Mouse (Mus musculus): Measurements from ENCODE around the gene Rtn4.
A peak's percentile ranks its signal among the peaks of the same experiment; 100 is the strongest.
"Not testable (repeated sequence)": the region's sequence is repeated elsewhere in the genome, so short reads cannot be mapped to it uniquely, and the experiment has no call there.

Rtn4 gene

GRCm38 (mm10) chr11:29692683-29693272, at the start of gene Rtn4:
Gene Rtn4, plus strand, starts transcription at chr11:29692947.
- DNase-seq = peak; percentile 96

- DNase-seq = no peak
Observed at GRCm38 (mm10) chr11:29644421-29644820, 48.3 kb upstream of the Rtn4 start.

GRCm38 (mm10) chr11:29645411-29646066, 47.2 kb upstream of the Rtn4 start:
- DNase-seq = no peak

DNA sequence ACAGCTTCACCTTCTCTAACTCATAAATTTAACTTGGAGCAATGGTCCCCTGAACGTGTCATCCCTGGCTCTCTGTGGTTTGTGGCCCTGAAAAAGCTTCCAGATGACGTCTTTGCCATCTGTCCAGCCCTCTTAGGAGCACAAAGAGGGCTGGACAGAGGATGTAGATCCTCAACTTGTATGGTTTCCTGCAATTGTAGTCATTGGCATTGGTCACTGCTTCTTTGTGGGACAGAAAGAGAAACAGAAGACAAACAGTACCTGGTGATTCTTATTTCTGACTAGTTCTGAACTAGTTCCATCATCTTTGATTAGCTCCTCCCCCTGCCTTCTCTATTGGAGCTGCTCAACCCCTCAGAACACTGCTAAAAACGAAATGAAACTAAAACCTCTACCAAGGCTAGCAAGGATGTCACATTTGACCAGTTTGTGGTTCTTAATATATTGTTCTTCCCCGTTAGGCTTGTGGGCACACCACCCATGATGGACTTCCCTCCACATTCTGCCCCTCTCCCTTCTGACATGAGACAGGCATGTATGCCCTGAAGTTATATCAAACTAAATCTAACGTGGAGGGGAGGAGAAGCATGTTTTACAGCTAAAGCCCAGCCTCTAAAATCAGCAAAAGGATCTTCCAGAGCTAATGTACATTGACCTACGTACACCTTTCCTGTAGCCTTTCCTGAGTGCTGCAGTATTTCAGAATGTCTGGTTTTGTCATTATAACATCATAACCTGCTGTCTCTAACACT, 45.0 kb upstream of the Rtn4 start:
- DNase-seq = no peak

DNA sequence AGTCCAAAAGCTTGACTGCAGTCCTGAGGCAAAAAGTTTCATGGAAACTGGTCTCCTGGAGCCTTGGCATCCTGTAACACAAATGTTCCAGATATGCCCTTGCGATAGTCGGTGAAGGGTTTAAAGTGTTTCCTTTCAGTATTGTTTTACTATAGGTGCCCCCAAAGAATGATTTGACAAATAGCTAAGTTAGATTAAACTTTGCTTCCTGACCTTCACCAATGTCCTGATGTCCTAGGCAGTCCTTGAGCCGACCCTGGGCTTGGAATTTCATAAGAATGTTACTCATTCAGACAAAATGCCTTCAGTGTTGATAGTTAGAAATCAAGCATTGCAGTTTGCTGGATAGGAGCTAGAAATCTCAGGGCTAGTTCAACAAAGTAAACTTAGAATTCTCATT, 37.4 kb upstream of the Rtn4 start:
- not testable (repeated sequence) for DNase-seq

GRCm38 (mm10) chr11:29660740-29661139, 32.0 kb upstream of the Rtn4 start:
- DNase-seq = no peak

- no peak for DNase-seq
Observed at GRCm38 (mm10) chr11:29667634-29668033, 25.1 kb upstream of the Rtn4 start.

- no peak for DNase-seq
Observed at GRCm38 (mm10) chr11:29669706-29670105, 23.0 kb upstream of the Rtn4 start.

DNA sequence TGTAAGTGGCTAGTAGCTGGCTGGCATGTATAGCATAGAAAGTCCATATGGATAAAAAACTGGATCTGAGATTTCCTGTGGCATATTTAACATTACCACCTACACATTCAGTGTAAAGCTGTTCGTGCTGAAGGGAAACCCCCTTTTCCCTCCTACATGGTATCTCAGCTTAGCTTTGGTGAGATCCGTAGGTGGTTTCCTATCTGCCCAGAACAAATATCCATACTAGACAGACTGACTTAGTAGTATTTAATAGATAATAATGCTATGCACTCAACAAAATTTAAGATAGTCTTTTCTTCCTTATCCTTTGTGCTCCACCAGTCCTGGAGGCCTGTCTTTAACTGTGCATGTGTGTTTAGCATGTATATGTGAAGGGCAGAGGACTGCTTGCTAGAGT, 19.4 kb upstream of the Rtn4 start:
- DNase-seq = no peak

DNA sequence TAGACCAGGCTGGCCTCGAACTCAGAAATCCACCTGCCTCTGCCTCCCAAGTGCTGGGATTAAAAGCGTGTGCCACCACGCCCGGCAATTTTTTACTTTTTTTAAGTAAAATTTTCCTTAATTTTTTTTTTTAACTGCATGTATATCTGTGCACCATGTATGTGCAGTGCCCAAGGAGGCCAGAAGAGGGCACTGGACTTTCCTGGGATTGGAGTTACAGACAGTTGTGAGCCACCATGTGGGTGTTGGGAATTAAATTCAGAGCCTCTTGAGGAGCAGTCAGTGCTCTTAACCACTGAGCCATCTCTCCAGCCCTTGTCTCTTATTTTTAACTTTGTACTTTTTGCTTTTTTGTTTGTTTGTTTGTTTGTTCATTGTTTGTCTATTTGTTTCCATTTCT, 16.0 kb upstream of the Rtn4 start:
- DNase-seq = no peak

- no peak for DNase-seq
Observed at GRCm38 (mm10) chr11:29679942-29680341, 12.8 kb upstream of the Rtn4 start.

DNA sequence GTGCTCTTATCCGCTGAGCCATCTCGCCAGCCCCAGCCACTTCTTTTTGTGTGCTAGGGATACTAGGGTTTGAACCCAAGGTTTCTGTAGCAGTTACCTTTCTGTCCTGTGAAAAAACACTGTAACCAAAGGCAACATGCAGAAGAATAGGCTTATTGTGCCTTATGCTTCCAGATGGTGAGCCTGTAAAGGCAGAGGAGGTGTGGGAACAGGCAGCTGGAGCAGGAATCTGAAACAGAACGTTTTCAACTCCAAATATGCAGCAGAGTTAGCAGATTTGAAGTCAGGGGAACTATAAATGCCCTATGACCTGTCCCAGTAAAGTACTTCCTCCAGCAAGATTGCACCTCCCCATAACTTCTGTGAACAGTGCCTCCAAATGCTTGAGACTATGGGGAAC, 12.0 kb upstream of the Rtn4 start:
- no peak for DNase-seq

DNA sequence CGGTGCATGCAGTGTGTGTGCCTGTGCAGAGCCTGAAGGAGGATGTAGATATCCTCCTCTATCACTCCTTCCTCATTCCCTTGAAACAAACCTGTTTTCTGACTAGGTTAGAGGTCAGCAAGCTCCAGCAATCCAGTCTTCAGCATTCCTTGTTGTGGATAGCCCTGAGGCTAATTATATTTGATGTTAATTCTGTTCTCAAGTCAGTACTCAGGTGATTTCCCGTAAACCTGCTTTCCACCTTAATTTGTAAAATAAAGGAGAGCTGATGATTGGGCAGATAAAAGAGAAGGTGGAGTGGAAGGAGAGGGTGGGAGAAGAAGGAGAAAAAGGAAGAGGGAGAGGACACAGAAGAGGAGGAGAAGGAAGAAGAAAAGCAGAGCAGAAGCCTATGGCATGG, 8.5 kb upstream of the Rtn4 start:
- no peak for DNase-seq

GRCm38 (mm10) chr11:29686176-29686575, 6.6 kb upstream of the Rtn4 start:
- DNase-seq = no peak

- no peak for DNase-seq
Observed at GRCm38 (mm10) chr11:29691556-29691955, 1.2 kb upstream of the Rtn4 start.

GRCm38 (mm10) chr11:29692111-29692682, 550 bp upstream of the Rtn4 start:
- peak; percentile 21 for DNase-seq

DNA sequence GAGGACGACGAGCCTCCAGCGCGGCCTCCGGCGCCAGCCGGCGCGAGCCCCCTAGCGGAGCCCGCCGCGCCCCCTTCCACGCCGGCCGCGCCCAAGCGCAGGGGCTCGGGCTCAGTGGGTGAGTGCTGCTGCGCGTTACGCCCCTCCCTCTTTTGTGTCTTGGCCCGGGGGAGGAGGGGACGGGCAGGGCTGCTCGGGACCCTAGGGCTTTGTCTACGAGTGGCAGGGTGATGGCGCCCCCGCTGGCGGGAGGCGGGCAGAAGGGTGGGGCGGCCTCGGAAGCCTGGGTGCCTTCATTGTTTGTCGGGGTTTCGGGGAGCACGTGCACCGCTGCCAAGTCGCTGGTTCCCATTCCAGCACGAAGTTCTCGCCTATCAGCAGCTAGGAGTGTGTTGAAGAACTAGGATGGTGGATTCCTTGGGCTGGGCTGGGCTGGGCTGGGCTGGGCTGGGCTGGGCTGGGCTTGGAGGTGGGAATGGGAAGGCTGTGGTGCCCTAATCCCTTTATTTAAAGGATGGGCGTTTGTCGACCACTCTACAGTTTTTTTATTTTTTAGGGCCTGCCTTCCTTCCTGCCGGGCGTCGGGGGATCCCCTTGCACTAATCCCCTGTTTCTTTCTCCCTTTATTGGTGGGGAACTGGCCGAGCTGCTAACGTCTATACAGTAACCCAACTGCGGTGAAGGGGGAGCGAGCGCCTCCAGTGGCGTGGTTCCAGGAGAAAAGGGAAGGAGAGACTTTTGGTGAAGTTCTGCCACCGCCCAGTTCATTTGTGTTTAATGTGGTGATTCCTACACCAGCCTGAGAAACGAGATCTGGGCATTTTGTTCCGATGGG, 1.0 kb downstream of the Rtn4 start:
- peak; percentile 84 for DNase-seq

- DNase-seq = no peak
Observed at GRCm38 (mm10) chr11:29694754-29695153, 2.0 kb downstream of the Rtn4 start.

DNA sequence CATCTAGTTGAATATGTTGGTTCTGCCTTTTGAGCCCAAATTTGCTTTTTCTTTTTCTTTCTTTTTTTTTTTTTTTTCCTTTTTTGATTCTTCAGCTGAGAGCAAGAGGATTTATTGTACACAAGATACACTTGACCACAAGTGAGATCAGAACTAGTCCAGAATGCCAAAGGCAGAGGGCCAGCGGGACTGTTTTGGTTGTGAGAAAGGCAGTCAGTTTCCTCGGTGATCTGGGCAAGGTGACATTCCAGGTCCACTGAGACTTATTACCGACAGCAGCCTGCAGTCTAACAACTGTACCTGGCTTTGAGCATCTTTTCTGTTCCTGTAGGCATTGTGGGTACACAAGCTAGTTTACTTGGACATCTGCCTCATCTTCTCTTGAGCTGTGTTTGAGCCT, 10.0 kb downstream of the Rtn4 start:
- DNase-seq = no peak

DNA sequence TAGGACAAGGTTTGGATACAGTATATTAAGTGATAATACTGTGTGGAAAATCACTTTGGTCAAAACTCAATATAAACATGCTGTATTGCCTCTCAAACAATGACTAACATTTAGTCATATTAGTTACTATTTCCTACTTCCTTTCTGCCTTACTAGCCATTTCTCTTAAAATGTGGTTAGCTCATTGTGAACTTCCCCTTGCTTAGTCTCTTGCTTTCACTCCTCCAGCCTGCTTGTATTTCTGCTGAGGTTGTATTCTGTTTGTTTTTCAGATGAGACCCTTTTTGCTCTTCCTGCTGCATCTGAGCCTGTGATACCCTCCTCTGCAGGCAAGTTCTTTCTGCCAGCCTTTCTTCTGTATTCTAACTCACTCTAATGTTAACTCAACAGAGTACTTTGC, 12.5 kb downstream of the Rtn4 start:
- DNase-seq = no peak

DNA sequence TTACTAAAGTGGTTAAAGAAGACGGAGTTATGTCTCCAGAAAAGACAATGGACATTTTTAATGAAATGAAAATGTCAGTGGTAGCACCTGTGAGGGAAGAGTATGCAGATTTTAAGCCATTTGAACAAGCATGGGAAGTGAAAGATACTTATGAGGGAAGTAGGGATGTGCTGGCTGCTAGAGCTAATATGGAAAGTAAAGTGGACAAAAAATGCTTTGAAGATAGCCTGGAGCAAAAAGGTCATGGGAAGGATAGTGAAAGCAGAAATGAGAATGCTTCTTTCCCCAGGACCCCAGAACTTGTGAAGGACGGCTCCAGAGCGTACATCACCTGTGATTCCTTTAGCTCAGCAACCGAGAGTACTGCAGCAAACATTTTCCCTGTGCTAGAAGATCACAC, 14.1 kb downstream of the Rtn4 start:
- DNase-seq = no peak

DNA sequence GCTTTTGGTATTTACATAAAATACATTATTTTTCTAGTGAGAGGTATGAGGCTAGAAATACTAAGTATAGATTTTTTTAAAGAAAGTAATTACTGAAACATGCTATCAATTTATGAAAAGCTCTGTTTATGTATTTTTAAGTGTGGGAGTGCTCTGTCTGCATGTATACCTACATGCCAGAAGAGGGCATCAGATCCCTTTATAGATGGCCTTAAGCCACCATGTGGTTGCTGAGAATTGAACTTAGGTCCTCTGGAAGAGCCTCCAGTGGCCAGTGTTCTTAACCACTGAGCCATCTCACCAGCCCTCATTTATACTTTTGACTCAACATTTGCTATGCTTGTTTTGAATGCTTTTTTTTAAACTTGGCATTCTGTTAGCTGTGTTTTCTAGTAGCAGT, 16.8 kb downstream of the Rtn4 start:
- no peak for DNase-seq

GRCm38 (mm10) chr11:29714114-29714513, 21.4 kb downstream of the Rtn4 start:
- DNase-seq = no peak

Data from right cerebral cortex, postnatal 25 days (tissue).